Mouse (Mus musculus) yolk sac, embryonic 10.5 days (tissue): Measurements from ENCODE around the gene Hspbap1.

Source experiments
- DNase-seq: peaks from one replicate; pipeline ENCODE4 v3.0.0-alpha.2; 2017; ENCODE audit warnings: low spot score

Hspbap1 gene

DNA sequence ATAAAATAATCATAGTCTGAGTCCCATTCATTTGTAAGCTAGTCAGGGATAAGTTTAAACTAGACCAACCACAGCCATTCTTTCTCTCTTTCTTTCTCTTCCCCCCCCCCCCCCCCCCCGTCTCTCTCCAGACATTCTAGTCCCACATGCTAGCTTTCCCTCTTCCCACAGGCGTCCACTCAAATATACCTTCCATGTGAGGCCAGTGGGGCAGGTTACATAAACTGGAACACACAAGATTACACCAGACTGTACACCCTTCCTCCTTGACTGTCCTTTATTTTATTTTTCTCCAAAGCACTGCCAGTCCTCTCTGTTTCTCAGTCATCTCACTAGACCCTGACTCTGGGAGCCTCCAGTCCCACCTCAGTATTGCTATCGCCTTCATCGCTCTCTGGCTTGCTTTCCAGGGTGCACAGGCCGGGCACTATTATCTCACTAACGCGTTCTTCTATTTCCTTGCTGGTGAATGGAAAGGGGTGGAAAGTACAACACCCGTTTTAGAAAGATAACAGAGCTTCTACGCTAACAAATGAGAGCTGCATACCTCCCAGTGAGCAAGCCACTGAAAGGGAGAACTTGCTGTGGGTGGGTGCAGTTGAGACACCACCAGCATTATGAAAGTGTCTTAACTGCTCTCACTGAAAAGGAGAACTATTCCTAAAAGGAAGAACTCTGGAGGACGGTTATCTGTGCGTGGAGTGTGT lies 6.4 kb upstream of the Hspbap1 start:
- DNase-seq, result no peak

- DNase-seq, result no peak
Observed at GRCm38 (mm10) chr16:35764941-35765340, 5.2 kb upstream of the Hspbap1 start.

GRCm38 (mm10) chr16:35765449-35765848 lies 4.7 kb upstream of the Hspbap1 start:
- no peak for DNase-seq

GRCm38 (mm10) chr16:35766366-35766765 lies 3.8 kb upstream of the Hspbap1 start:
- DNase-seq, result no peak

- DNase-seq, result no peak
Observed at GRCm38 (mm10) chr16:35768469-35768784, 1.7 kb upstream of the Hspbap1 start.

GRCm38 (mm10) chr16:35768785-35769642 lies 1.2 kb upstream of the Hspbap1 start, which contains the start of gene Dirc2:
Gene Dirc2 (minus strand): TSS chr16:35769356.
- peak; percentile 83 for DNase-seq

DNA sequence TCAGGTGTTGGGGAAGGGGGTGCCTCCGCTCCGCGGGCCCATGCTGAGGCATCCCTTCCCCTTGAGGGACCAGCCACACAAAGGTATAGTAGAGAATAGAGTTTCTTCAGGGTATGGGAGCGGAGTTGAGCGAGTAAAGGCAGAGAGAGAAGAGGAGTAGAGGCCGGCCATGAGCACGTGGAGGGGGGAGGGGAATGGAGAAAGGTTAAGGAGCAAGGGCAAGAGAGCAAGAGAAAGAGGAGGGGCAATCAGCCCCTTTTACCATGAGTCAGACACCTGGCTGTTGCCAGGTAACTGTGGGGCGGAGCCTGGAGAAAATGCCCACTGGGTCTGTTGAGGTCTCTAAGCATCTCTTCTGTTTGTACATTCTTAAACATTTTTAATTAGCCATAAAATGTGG lies 966 bp downstream of the Hspbap1 start:
- peak; percentile 75 for DNase-seq

DNA sequence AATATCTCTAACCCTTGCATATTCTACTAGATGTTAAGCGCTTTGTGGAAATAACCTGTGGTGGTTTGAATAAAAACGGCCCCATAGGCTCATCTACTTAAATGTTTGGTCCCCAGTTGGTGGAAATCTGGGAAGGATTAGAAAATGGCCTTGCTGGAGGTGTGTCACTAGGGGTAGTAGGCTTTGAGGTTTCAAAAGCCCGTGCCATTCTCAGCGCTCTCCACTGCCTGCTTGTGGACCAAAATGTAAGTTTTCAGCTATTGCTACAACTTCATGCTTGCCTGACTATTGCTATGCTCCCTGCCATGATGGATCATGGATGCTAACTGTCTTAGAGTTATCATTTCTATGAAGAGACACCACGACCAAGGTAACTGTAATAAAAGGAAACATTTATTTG lies 1.4 kb downstream of the Hspbap1 start:
- DNase-seq, result no peak

DNA sequence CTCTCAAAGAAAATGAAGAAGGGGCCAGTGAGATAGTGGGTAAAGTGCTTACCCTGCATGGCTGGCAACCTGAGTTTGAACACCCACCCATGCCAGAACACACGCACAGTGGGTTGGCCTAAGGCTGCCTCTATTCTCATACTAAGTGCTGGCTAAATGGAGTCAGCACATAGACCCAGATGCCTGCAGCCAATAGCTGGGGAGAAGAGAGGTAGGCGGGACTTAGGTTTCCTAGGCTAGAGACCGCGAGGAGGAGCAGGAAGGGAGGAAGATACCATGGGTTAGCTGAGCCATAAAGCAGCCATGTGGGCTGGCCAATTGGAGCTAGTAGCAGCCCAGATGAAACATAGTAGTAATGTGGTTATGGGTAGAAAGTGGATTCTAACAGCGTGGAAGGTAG lies 2.4 kb downstream of the Hspbap1 start:
- no peak for DNase-seq

DNA sequence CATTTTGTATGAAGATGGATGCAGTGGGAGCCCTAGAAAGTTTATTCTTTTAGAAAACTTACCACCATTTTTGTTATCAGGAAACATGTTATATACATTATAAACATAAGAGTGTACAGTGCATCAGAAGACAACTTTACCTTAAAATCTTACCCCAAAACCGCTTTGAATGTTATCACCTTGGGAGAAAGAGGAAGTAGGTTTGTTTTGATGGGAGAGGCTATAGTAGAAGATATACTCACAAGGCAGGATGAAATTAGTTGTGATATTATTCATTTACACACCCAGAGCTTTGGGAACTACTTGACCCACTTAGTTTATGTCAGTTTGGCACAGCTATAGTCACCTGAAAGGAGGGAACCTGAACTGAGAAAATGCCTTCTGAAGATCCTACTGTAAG lies 5.7 kb downstream of the Hspbap1 start:
- DNase-seq, result no peak

DNA sequence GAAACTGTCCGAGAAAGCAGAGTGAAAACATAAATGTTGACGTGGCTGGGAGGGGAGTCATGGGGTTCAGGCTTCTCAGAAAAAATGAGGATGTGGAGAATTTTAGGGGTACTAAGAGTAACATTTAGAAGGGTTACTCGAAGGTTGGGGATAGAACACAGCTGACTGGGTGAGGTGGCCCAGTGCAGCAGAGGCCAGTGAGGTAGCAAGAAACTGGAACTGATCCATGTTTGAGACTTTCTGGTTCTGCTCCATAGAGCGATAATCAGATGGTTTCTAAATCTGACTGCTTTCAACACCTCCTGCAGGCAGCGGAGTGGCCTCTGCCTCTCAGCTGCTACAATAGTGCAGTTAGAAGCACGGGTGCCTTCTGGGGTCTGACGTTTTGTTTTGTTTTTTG lies 6.6 kb downstream of the Hspbap1 start:
- no peak for DNase-seq

DNA sequence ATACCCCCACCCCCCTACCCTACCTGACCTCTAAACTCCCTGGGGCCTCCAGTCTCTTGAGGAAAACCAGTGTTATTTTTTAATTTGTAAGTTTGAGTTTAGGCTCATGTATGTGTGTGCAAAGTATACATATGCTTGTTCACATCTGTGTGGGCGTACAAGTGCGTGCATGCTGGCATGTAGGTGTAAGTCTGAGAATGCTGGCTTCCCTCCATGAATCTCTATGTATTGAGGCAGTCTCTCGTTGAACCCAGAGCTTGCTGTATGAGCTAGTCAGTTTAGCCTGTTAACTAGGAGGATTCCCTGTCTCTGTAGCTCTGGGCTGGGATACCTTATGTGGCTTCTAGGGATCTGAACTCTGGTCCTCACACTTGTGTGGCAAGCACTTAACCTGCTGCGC lies 7.6 kb downstream of the Hspbap1 start:
- DNase-seq, result no peak

DNA sequence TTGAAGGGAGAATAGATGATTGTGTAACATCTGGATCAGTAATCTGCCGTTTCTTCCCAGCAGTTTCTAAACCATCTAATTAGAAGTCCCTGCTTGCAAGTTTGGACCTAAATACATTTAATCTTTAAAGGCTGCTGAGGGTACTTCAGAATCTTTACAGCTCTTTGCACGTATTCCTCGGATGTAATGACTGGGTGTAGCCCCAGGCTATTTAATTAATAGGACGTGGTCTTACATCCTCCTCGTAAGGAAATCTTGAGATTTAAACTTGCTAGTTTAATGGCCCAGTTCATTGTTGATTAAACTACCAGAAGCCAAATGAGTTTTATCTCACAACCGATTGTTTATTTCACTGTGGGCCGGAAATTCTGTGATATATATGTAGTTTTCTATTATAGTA lies 9.5 kb downstream of the Hspbap1 start:
- DNase-seq, result no peak

DNA sequence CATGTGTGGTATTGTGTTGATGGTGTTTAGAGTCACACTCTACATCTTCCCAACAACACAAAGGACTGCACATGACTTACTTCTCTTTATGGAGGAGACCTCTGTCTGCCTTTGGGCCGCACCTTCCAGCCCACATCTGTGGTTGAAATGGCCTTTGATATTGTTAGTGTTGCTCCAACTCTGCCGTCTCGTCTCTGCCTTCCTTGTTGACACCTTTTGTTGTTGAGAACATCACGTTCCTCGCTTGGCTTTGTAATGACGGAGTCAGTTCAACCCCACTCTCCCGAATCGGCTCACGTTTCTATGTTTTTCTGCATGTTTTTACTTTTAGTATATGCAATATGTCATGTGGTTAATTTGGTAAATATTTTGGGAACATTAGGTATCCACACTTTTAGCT lies 10.9 kb downstream of the Hspbap1 start:
- DNase-seq, result no peak

DNA sequence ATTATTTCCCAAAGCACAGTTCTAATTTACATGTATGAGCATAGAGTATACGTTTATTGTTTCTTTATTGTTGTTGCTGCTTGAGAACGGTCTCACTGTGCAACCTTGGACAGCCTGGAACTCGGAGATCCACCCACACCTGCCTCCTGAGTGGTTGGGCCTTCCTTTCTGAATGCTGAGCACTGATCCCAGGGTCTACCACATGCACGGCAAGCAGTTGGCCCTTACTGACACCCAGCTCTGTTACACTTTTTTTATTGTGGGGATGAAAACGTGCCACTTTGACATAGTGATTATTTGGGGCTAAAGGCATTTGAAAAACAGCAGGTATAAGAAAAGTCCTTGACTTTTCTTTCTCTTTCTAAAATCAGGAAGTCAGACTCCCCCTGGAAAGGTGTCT lies 11.5 kb downstream of the Hspbap1 start:
- no peak for DNase-seq

DNA sequence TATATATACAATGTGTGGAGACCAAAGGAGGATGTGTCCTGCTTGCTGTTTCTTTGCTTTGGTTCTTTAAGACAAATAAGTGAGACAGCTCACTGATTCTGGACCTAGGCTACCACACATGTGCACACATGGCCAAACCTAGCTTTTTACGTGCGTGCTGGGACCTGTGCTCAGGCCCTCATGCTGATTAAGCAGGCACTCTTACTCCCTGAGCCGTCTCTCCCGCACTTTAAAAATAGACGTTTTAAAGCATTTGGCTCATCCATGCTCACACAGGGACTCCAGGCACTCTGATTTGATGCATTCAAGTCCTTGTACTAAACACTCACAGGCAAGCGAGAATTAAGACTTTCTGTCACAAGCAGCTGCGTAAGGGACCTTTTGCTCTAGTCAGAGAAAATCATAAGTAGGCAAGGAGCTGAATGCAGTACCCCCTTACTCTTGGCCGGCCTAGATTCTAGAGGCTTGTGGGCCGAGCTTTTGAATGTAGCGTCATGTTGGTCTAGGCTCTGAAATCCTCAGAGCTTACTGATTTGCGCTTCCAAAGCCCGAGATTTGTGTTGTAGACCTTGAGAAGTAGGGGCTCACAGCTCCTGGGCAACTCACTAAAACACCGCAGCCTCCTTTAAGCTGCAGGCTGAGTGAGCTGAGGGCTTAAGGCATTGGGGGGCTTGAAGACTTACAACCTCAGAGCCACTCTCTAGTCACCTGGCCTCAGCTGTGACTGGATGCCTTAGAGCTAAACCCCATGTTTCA lies 12.5 kb downstream of the Hspbap1 start:
- DNase-seq, result no peak

DNA sequence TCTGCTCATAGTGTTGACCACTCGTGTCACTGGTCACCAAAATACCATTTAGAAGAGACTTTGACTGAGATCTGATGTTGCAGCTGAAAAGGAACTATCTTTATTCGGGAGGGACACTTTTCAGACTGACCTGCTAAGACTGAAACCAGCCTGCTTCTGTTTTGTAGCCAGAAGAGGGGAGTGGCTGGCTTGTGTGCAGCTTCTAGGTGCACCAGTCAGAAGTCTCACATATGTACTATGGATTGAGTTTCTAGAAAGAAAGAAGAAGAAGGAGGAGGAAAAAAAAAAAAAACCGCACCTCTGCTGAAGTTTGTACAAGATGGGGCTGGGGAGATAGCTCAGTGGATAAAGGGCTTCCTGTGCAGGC lies 13.0 kb downstream of the Hspbap1 start:
- DNase-seq, result no peak

DNA sequence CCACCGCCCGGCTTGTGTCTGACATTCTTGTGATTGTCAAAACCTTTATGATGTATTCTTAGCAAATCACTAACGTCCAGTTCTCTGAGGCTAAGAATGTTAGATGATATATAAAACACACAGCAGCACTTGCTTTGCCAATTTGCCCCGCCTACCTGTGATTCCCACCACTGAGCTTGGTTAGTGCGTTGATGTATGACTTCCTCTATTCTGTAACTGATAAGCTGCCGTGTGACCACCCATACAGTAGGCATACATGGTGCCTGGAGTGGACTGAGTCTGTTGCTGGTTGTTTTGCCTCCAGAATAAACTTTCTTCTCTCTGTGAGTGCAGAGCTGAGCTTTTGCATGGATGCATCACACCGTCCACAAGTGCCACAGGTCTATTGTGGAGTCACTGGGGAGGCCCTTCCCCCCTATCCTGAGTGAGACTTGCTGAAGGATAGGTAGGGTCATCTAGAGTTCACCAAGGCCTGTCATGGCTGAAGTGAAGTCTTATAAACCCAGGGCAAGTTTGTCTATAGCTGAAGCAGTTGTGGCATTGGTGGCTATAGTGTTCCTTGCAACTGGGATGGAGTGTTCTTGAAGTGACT lies 14.1 kb downstream of the Hspbap1 start:
- DNase-seq, result no peak

GRCm38 (mm10) chr16:35787163-35787562 lies 17.0 kb downstream of the Hspbap1 start:
- no peak for DNase-seq

DNA sequence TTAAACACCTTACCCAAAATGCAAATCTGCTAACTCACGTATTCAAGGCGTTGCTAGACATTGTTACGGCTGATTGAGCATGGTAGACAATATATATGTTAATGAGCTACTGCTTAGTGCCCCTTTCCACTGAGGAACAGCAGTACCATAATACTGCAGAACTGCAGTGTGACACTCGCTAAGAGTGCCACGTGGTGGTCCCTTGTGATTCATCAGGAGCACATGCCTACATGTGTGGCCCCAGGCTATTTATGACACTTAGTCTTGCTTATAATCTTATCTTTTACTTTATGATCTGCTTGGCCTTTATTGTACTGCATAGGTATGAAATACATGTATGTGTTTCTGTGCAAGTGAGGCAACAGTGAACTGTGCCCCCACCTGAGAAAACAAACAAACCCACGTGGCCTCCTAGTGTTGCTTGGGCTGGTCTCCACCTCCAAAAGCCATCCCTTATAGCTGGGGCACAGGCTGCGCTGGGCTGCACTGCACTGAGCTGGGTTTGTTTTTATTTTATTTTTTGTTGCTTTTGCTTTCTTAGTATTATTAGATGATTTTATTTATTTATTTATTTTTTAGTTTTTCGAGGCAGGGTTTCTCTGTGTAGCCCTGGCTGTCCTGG lies 17.5 kb downstream of the Hspbap1 start:
- DNase-seq, result no peak

GRCm38 (mm10) chr16:35788330-35788729 lies 18.2 kb downstream of the Hspbap1 start:
- DNase-seq, result no peak

GRCm38 (mm10) chr16:35791962-35792521 lies 21.9 kb downstream of the Hspbap1 start:
- DNase-seq, result peak; percentile 49
